Mouse (Mus musculus) embryonic facial prominence, embryonic 11.5 days (tissue): ENCODE results near the gene Tbx6. TPM values are rescaled to one million over a fixed set of nuclear protein-coding genes. Genes with fewer than 3 reads are reported as not detected.
A peak's percentile ranks its signal among the peaks of the same experiment; 100 is the strongest.

Experiments
- ATAC-seq: fragments of 200-750 bp; cut with Nextera tagmentation; replicated peaks from 2 replicates; pipeline ENCODE4 v1.8.0; 2017; ENCODE audit warnings: low read depth; ENCODE audit not compliant: insufficient number of reproducible peaks, low FRiP score, low TSS enrichment
- DNase-seq: peaks from one replicate; pipeline ENCODE4 v3.0.0-alpha.2; 2015; ENCODE audit warnings: low spot score
- H3K27ac ChIP-seq: fragments of 300-500 bp; sonication (generic); replicated peaks from 2 replicates; pipeline ENCODE4 v1.5.1; 2014; ENCODE audit warnings: mild to moderate bottlenecking, low read depth, low read length, control low read depth
- H3K27me3 ChIP-seq: fragments of 300-500 bp; sonication (generic); 2 replicates; pipeline ENCODE4 v1.6.1; 2014; ENCODE audit warnings: mild to moderate bottlenecking, low read length, moderate library complexity, mixed read lengths; ENCODE audit not compliant: control insufficient read depth, insufficient read depth
- H3K36me3 ChIP-seq: fragments of 300-500 bp; sonication (generic); replicated peaks from 2 replicates; pipeline ENCODE4 v1.6.1; 2014; ENCODE audit warnings: low read depth, mild to moderate bottlenecking, low read length, moderate library complexity, mixed read lengths; ENCODE audit not compliant: control insufficient read depth, insufficient read depth
- H3K4me1 ChIP-seq: fragments of 300-500 bp; sonication (generic); 2 replicates; pipeline ENCODE4 v1.6.1; 2014; ENCODE audit warnings: low read length, mixed read lengths; ENCODE audit not compliant: control insufficient read depth, insufficient read depth
- H3K4me2 ChIP-seq: fragments of 300-500 bp; sonication (generic); 2 replicates; pipeline ENCODE4 v1.6.1; 2014; ENCODE audit warnings: low read depth, mild to moderate bottlenecking, control low read depth, low read length, moderate library complexity
- H3K4me3 ChIP-seq: fragments of 300-500 bp; sonication (generic); 2 replicates; pipeline ENCODE4 v1.5.1; 2014; ENCODE audit warnings: low read depth, low read length, control low read depth
- H3K9ac ChIP-seq: fragments of 300-500 bp; sonication (generic); replicated peaks from 2 replicates; pipeline ENCODE4 v1.6.1; 2014; ENCODE audit warnings: mild to moderate bottlenecking, control low read depth, low read length
- H3K9me3 ChIP-seq: fragments of 300-500 bp; sonication (generic); replicated peaks from 2 replicates; pipeline ENCODE4 v1.6.1; 2016; ENCODE audit warnings: mild to moderate bottlenecking, low read length, inconsistent platforms, mixed read lengths; ENCODE audit not compliant: control insufficient read depth
- WGBS: fragments of 180-500 bp; shearing (Covaris S2); extraction: QIAGEN DNeasy Blood & Tissue Kit; methylation state at CpG from one replicate; pipeline ENCODE4 v1.1.7; 2014; 5-methylcytosine and 5-hydroxymethylcytosine counted together
- polyA plus RNA-seq: library from polyadenylated mRNA; unstranded; fragments of >200 nt; fragmentation: Nextera tagmentation; extraction: Ambion mirVana; gene quantifications from 2 replicates; pipeline ENCODE4 v1.2.1, GENCODE M21; 2014

Gene Tbx6
- polyA plus RNA-seq, 1 experiment from 2014 or later, result 0.27 TPM

DNA sequence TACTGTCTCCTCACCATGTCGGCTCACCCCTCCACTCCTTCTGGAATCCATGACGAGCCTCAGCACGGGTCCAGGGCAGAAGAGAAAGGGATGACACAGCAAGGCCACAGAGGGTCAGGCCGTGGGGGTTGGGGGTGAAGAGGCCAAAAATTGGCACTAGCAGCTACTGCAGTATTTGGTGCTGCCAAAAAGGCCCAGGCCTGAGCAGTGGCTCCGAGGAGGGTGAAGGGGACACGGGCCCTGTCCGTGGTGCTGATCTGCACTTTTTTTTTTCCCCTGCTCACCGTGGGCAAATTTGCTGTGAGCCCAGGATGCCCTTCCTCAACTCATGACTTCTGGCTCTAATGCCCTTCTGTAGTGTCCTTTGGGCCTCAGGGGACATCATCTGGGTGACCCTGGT, 44.1 kb downstream of the Tbx6 start:
- H3K4me2 ChIP-seq, result no peak overlapping the region
- peaks cover 3% of the 10 kb centered on the region; the same call in 1 of the 2 replicates for H3K4me1 ChIP-seq
- no peak overlapping the region for H3K9ac ChIP-seq
- H3K4me3 ChIP-seq, result no peak overlapping the region
- DNase-seq (peak; percentile 66), ATAC-seq (no peak)
- H3K9me3 ChIP-seq, result no peaks in the 10 kb centered on the region
- peaks cover 17% of the 10 kb centered on the region for H3K27me3 ChIP-seq
- no peaks in the 10 kb centered on the region for H3K36me3 ChIP-seq
- 22% methylated on average over 7 of the region's 8 CpGs for WGBS
- H3K27ac ChIP-seq, result no peak overlapping the region

- Histone ChIP-seq H3K9me3 (no peaks in the 10 kb centered on the region), H3K36me3 (no peaks in the 10 kb centered on the region), H3K4me2 (no peak overlapping the region), H3K27ac (no peak overlapping the region), H3K4me1 (peaks cover 3% of the 10 kb centered on the region; the same call in 1 of the 2 replicates), H3K27me3 (peaks cover 17% of the 10 kb centered on the region), H3K9ac (no peak overlapping the region), H3K4me3 (no peak overlapping the region)
- DNase-seq, result no peak
- 67% methylated on average over 5 of the region's 5 CpGs for WGBS
- ATAC-seq, result no peak
These were observed 44.7 kb downstream of the Tbx6 start for GRCm38 (mm10) chr7:126825952-126826351.

DNA sequence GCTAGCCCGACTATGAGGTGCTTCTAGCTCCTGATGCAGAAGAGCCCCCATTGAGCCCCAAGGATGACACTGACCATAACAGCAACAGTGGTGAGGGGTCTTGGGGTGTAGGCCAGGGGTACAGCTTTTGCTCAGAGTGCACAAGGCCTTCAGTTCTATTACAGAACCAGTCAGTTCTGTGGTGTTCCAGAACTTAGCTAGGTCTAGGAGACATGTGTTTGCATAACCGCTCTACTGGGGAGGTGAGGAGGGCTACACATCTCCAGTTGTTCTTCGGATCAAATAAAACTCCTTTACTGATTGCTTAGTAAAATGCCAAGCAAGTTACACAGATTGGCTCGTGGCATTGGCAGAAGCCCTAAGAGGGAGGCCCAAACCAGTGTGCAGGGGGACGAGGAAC, 50.3 kb downstream of the Tbx6 start, which contains the start of gene 4930451I11Rik:
Gene 4930451I11Rik, minus strand, starts transcription at position 101 of the 400 bp plus-strand sequence.
- 64% methylated on average over 5 of the region's 5 CpGs for WGBS
- H3K9ac ChIP-seq, result no peak within 1 kb of the TSS
- H3K9me3 ChIP-seq, result no peaks in the 10 kb centered on the region
- H3K27ac ChIP-seq, result no peak within 1 kb of the TSS
- no peaks in the 10 kb centered on the region for H3K36me3 ChIP-seq
- no peaks in the 10 kb centered on the region for H3K4me1 ChIP-seq
- no peaks in the 10 kb centered on the region for H3K27me3 ChIP-seq
- H3K4me2 ChIP-seq, result peak within 1 kb of the TSS; percentile 31
- ATAC-seq, result no peak
- DNase-seq, result no peak
- 0 out of 2 replicates have a peak within 1 kb of the TSS, but pooled peaks have one; percentile 9 for H3K4me3 ChIP-seq

DNA sequence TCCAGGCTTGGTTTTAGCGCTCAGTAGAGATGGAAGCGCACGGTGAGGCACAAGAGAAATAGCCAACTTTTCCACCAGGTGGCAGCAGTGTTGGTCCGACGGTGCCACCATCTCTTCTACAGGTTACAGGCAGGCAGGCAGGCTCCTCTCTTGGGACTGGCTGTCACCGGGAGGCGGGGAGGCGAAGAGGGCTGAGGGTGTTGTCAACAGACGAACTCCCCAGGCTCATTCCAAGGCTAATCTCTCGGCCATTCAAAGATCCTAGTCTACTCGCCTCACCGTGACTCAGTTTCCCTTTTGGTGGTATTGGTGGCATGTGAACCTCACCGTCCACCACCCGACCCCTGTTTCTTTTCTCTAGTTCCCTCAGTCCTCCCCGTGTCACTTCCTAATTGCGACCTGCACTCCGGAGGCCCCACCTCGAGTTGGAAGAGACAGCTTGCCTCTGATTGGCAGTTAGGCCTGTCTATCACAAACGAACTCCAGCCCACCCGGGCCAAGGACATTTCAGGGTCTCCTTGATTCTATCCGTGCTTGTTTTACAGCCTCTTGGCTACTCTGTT, 50.8 kb downstream of the Tbx6 start:
- H3K27me3 ChIP-seq, result no peaks in the 10 kb centered on the region
- no peaks in the 10 kb centered on the region for H3K36me3 ChIP-seq
- peak overlapping the region; percentile 31 for H3K4me2 ChIP-seq
- H3K27ac ChIP-seq, result no peak overlapping the region
- ATAC-seq (peak; percentile 67), DNase-seq (peak; percentile 85)
- 1% methylated on average over 21 of the region's 21 CpGs for WGBS
- H3K4me3 ChIP-seq, result 0 out of 2 replicates have a peak overlapping the region, but pooled peaks have one; percentile 9
- H3K4me1 ChIP-seq, result no peaks in the 10 kb centered on the region
- no peaks in the 10 kb centered on the region for H3K9me3 ChIP-seq
- no peak overlapping the region for H3K9ac ChIP-seq

DNA sequence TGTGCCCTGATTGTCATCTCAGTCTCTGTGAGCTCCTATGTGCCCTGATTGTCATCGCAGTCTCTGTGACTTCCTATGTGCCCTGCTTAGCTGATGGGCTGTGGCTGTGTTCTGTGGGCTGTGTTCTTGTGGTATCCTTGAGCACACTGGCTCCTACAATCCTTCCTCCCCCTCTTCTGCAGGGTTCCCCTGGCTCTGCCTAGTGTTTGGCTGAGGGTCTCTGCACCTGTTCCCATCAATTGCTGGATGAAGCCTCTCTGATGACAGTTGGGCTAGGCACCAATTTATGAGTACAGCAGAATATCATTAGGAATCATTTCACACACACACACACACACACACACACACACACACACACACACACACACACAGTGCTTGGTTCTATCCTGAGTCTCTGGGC, 52.0 kb downstream of the Tbx6 start:
- DNase-seq (no peak), ATAC-seq (no peak)
- Histone ChIP-seq H3K4me2 (no peak overlapping the region), H3K4me1 (no peaks in the 10 kb centered on the region), H3K27me3 (no peaks in the 10 kb centered on the region), H3K9me3 (no peaks in the 10 kb centered on the region), H3K27ac (no peak overlapping the region), H3K4me3 (no peak overlapping the region), H3K9ac (no peak overlapping the region), H3K36me3 (no peaks in the 10 kb centered on the region)
- 89% methylated on average over 1 of the region's 1 CpGs for WGBS

Other genes starting within 250 kb of the Tbx6 start
- gene Eif3c, start 215.1 kb upstream of the Tbx6 start, polyA plus RNA-seq, result 177 and 184 TPM in 2 replicates
- gene Apobr, start 196.5 kb upstream of the Tbx6 start, polyA plus RNA-seq, result 0.52 and 0.72 TPM in 2 replicates
- 24.4 and 26.8 TPM in 2 replicates for gene Cln3, start 195.7 kb upstream of the Tbx6 start, polyA plus RNA-seq
- not detected in 2 replicates for gene Il27, start 186.5 kb upstream of the Tbx6 start, polyA plus RNA-seq
- 3.4 and 4.3 TPM in 2 replicates for gene Nupr1, start 150.6 kb upstream of the Tbx6 start, polyA plus RNA-seq
- gene Sgf29, start 132.2 kb upstream of the Tbx6 start, polyA plus RNA-seq, result 51.2 and 53.7 TPM in 2 replicates
- gene Sult1a1, start 105.1 kb upstream of the Tbx6 start, polyA plus RNA-seq, result 0.15 and 0.70 TPM in 2 replicates
- gene Bola2, start 86.1 kb upstream of the Tbx6 start, polyA plus RNA-seq, result 143 and 147 TPM in 2 replicates
- 10.0 and 10.4 TPM in 2 replicates for gene Slx1b, start 85.7 kb upstream of the Tbx6 start, polyA plus RNA-seq
- 37.5 and 42.5 TPM in 2 replicates for gene Coro1a, start 73.7 kb upstream of the Tbx6 start, polyA plus RNA-seq
- 37.1 and 44.9 TPM in 2 replicates for gene Mapk3, start 21.9 kb upstream of the Tbx6 start, polyA plus RNA-seq
- gene Gdpd3, start 15.1 kb upstream of the Tbx6 start, polyA plus RNA-seq, result 0.60 and 1.3 TPM in 2 replicates
- gene Ypel3, start 4.5 kb upstream of the Tbx6 start, polyA plus RNA-seq, result 89.1 and 109 TPM in 2 replicates
- 374 and 401 TPM in 2 replicates for gene Ppp4c, start 11.0 kb downstream of the Tbx6 start, polyA plus RNA-seq
- gene Fam57b, start 16.2 kb downstream of the Tbx6 start, polyA plus RNA-seq, result 2.4 and 2.5 TPM in 2 replicates
- gene 4930451I11Rik, start 50.2 kb downstream of the Tbx6 start, polyA plus RNA-seq, result not detected in 2 replicates
- gene Doc2a, start 65.9 kb downstream of the Tbx6 start, polyA plus RNA-seq, result 1.5 and 1.7 TPM in 2 replicates
- gene Hirip3, start 80.5 kb downstream of the Tbx6 start, polyA plus RNA-seq, result 18.8 and 23.4 TPM in 2 replicates
- gene Ino80e, start 80.9 kb downstream of the Tbx6 start, polyA plus RNA-seq, result 100 and 101 TPM in 2 replicates
- 21.6 and 23.6 TPM in 2 replicates for gene Taok2, start 103.2 kb downstream of the Tbx6 start, polyA plus RNA-seq
- gene Tmem219, start 141.4 kb downstream of the Tbx6 start, polyA plus RNA-seq, result 15.8 and 18.4 TPM in 2 replicates
- 15.1 and 18.5 TPM in 2 replicates for gene Kctd13, start 147.4 kb downstream of the Tbx6 start, polyA plus RNA-seq
- gene Asphd1, start 168.1 kb downstream of the Tbx6 start, polyA plus RNA-seq, result 0.60 TPM in 2 replicates
- gene Sez6l2, start 169.1 kb downstream of the Tbx6 start, polyA plus RNA-seq, result 1.2 and 3.2 TPM in 2 replicates
- 64.3 and 71.6 TPM in 2 replicates for gene Cdipt, start 194.4 kb downstream of the Tbx6 start, polyA plus RNA-seq
- gene Cdiptos, start 194.6 kb downstream of the Tbx6 start, polyA plus RNA-seq, result 1.0 and 2.0 TPM in 2 replicates
- 2.6 and 3.0 TPM in 2 replicates for gene Mvp, start 233.1 kb downstream of the Tbx6 start, polyA plus RNA-seq
- 0.32 and 0.53 TPM in 2 replicates for gene Pagr1b, start 235.0 kb downstream of the Tbx6 start, polyA plus RNA-seq
- gene Pagr1a, start 235.9 kb downstream of the Tbx6 start, polyA plus RNA-seq, result 53.4 and 75.3 TPM in 2 replicates
- gene Gm42742, start 239.6 kb downstream of the Tbx6 start, polyA plus RNA-seq, result 52.7 and 56.0 TPM in 2 replicates
- 7.6 and 7.7 TPM in 2 replicates for gene Prrt2, start 239.7 kb downstream of the Tbx6 start, polyA plus RNA-seq
- gene Maz, start 245.6 kb downstream of the Tbx6 start, polyA plus RNA-seq, result 63.1 and 66.4 TPM in 2 replicates